ENCODE assay signal across 14 mouse cellular contexts in the genomic region with DNA sequence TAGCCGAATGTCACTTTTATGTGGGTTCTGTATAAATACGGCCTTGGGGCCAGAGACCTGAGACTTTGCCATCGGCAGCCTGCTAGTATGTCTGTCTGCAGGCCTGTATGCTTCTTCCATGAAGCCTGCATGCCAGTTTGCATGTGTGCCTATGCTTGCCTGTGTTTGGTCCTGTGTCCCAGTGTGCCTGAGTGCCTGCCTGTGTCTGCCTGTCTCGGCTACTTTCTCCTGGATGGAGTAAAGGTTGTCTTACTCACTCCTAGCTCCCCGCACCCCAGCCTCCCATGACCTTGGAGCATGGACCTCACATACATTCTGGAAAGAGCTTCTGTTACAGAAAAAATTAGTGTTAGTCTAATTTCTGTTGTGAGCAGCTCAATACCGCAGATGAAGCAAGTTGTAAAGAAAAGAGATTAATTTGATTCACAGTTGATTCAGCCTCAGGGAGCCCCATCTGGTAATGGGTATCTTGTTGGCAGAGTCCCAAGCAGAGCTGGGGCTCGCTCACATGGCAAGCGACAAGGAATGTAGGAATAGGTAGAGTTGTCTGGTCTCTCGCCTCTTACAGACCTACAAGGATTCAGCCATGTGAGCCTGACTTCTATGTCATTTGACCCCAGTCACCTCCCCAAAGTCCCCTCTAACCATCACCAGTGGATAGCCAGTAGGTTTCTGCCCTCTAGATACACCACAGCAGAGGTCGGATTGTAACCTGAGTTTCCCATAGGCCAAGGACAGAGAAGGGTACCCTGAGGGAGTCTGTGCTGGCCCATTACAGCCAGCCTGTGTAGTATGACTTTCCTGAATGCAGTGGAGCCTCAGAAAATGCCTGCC. TPM values are rescaled to one million over a fixed set of nuclear protein-coding genes. Genes with fewer than 3 reads are reported as not detected.
DNase-seq lines count a peak whose midpoint lies in the region; ATAC-seq and TF ChIP-seq lines count a peak whose summit lies in the region.
"Had no signal": no experiment of that assay in that cellular context is flagged by ENCODE, and none has a peak within 500 bp of the region (broad histone marks: within the 10 kb centered on the region; RNA-seq: fewer than 3 reads in every experiment).

No protein-coding gene starts in this region.

- no peak overlapping the region for H3K4me3 ChIP-seq in kidney, embryonic 16.5 days (ENCODE audit: low read length)
- no peak overlapping the region for H3K4me3 ChIP-seq in kidney, adult 2 months (ENCODE audit: insufficient read depth, low read depth, low read length)
- H3K4me3 ChIP-seq in embryonic facial prominence, embryonic 14.5 days (ENCODE audit: low read depth, low read length), result no peak overlapping the region
- H3K4me3 ChIP-seq: heart, embryonic 13.5 days; kidney, embryonic 15.5 days had no signal

- TF ChIP-seq POLR2A in kidney, adult 2 months (IDR thresholded peaks at IDR 0.05; ENCODE audit: low read depth, low read length), result no peak

- H3K9me3 ChIP-seq in kidney, embryonic 16.5 days (ENCODE audit: low read length), result no peaks in the 10 kb centered on the region
- H3K9me3 ChIP-seq in embryonic facial prominence, embryonic 14.5 days (ENCODE audit: control insufficient read depth, low read length), result no peaks in the 10 kb centered on the region
- H3K9me3 ChIP-seq: heart, embryonic 13.5 days; kidney, embryonic 15.5 days had no signal

- no peaks in the 10 kb centered on the region for H3K36me3 ChIP-seq in kidney, embryonic 16.5 days (ENCODE audit: insufficient read depth, low read length)
- no peaks in the 10 kb centered on the region for H3K36me3 ChIP-seq in kidney, adult 2 months (ENCODE audit: control insufficient read depth, insufficient read depth, low read length)
- H3K36me3 ChIP-seq in embryonic facial prominence, embryonic 14.5 days (ENCODE audit: control insufficient read depth, insufficient read depth, low read length), result no peaks in the 10 kb centered on the region
- H3K36me3 ChIP-seq: heart, embryonic 13.5 days; kidney, embryonic 15.5 days had no signal

- 84% methylated on average over 10 of the region's 10 CpGs for WGBS in kidney, embryonic 16.5 days
- WGBS in kidney, adult 2 months, result 85% methylated on average over 10 of the region's 10 CpGs
- 71% methylated on average over 10 of the region's 10 CpGs for WGBS in embryonic facial prominence, embryonic 14.5 days

- H3K4me2 ChIP-seq in kidney, embryonic 16.5 days (replicated peaks; ENCODE audit: low read depth, low read length), result no peak overlapping the region
- H3K4me2 ChIP-seq in embryonic facial prominence, embryonic 14.5 days (ENCODE audit: low read depth, low read length), result no peak overlapping the region
- H3K4me2 ChIP-seq: heart, embryonic 13.5 days; kidney, embryonic 15.5 days had no signal

- no peaks in the 10 kb centered on the region for H3K27me3 ChIP-seq in kidney, embryonic 16.5 days (ENCODE audit: insufficient read depth, low read length)
- no peaks in the 10 kb centered on the region for H3K27me3 ChIP-seq in kidney, adult 2 months (replicated peaks; ENCODE audit: control insufficient read depth, insufficient read depth, low read length)
- no peaks in the 10 kb centered on the region for H3K27me3 ChIP-seq in embryonic facial prominence, embryonic 14.5 days (replicated peaks; ENCODE audit: control insufficient read depth, insufficient read depth, low read length)
- H3K27me3 ChIP-seq: CH12.LX; heart, embryonic 13.5 days; kidney, embryonic 15.5 days had no signal

- no peak for DNase-seq in cerebellum, postnatal 4 days (ENCODE audit: low spot score in 2 of 2)
- DNase-seq in kidney, adult 2 months, result no peak
- DNase-seq in embryonic facial prominence, embryonic 14.5 days (ENCODE audit: low spot score), result no peak
- no peak for DNase-seq in Muller cell, postnatal 12 days (ENCODE audit: inconsistent ontology term)
- no peak for DNase-seq in urinary bladder, postnatal 4 days (ENCODE audit: low spot score in 2 of 2)
- DNase-seq: gastrocnemius, postnatal 25 days; lung, adult 2 months; spleen, adult 18-20 months had no signal

- TF ChIP-seq CTCF in kidney, adult 2 months (conservative IDR thresholded peaks at IDR 0.05; ENCODE audit: insufficient read depth, insufficient read length, low read depth, low read length), result no peak

- ATAC-seq in cerebellum, adult (ENCODE audit: insufficient number of reproducible peaks, low FRiP score, low TSS enrichment), result peak; percentile 62; the same call in 1 of the 2 replicates
- peak; percentile 53; the same call in 1 of the 2 replicates for ATAC-seq in kidney, embryonic 16.5 days (ENCODE audit: low FRiP score, low TSS enrichment)
- ATAC-seq in embryonic facial prominence, embryonic 14.5 days (ENCODE audit: low read depth), result 0 out of 2 replicates have a peak, but pooled peaks have one; percentile 30
- ATAC-seq in megakaryocyte-erythroid progenitor cell, adult 5-6 weeks (replicated peaks; ENCODE audit: low FRiP score, low TSS enrichment, poor library complexity, severe bottlenecking), result peak; percentile 9; the same call in 1 of the 2 replicates

- no peaks in the 10 kb centered on the region for H3K4me1 ChIP-seq in kidney, embryonic 16.5 days (ENCODE audit: insufficient read depth, low read length)
- H3K4me1 ChIP-seq in kidney, adult 2 months (ENCODE audit: control insufficient read depth, insufficient read depth, low read length), result no peaks in the 10 kb centered on the region
- peaks cover 6% of the 10 kb centered on the region; the same call in 1 of the 2 replicates for H3K4me1 ChIP-seq in embryonic facial prominence, embryonic 14.5 days (ENCODE audit: control insufficient read depth, insufficient read depth, low read length)
- H3K4me1 ChIP-seq: heart, embryonic 13.5 days had no signal

- no peak overlapping the region for H3K9ac ChIP-seq in kidney, embryonic 16.5 days (replicated peaks; ENCODE audit: low read length)
- H3K9ac ChIP-seq in embryonic facial prominence, embryonic 14.5 days (ENCODE audit: low read depth, low read length), result no peak overlapping the region
- H3K9ac ChIP-seq: heart, embryonic 13.5 days; kidney, embryonic 15.5 days had no signal

- no peak overlapping the region for H3K27ac ChIP-seq in kidney, embryonic 16.5 days (ENCODE audit: low read length)
- H3K27ac ChIP-seq in kidney, adult 2 months (ENCODE audit: insufficient read depth, low read depth, low read length), result no peak overlapping the region
- H3K27ac ChIP-seq in embryonic facial prominence, embryonic 14.5 days (replicated peaks; ENCODE audit: low read depth, low read length), result no peak overlapping the region
- H3K27ac ChIP-seq: heart, embryonic 13.5 days; kidney, embryonic 15.5 days had no signal

RNA-seq across cellular contexts. Expression of gene Gxylt1, which starts 47.8 kb away (rescaled TPM):
- 12.6 and 15.8 TPM in 2 replicates for polyA plus RNA-seq in kidney, embryonic 16.5 days (2015; fragmentation: Nextera tagmentation; extraction: Ambion mirVana)
- 2.5 and 4.1 TPM in 2 replicates for polyA plus RNA-seq in kidney, adult 2 months (2012; rRNA removed)
- polyA plus RNA-seq in embryonic facial prominence, embryonic 14.5 days (2014; fragmentation: Nextera tagmentation; extraction: Ambion mirVana), result 14.6 and 15.1 TPM in 2 replicates
- total RNA-seq in megakaryocyte-erythroid progenitor cell, adult 5-6 weeks (2014; fragmentation: Nextera tagmentation), result 7.2 and 8.2 TPM in 2 replicates
- 11.0 and 12.6 TPM in 2 replicates for total RNA-seq in megakaryocyte-erythroid progenitor cell, adult 5-6 weeks (2017)

Comparison
In these comparisons a context has a peak if more than half of its experiments do, and no peak if none do; other contexts are left out.
1. ATAC-seq: peak in every context shown above with its lines; median percentile 62 in cerebellum, adult; 53 in kidney, embryonic 16.5 days; 30 in embryonic facial prominence, embryonic 14.5 days; 9 in megakaryocyte-erythroid progenitor cell, adult 5-6 weeks.